Mouse (Mus musculus): ENCODE measurements around the gene Gtf2e1.

Gene Gtf2e1

GRCm38 (mm10) chr16:37478311-37479291 lies 61.0 kb downstream of the Gtf2e1 start:
- DNase-seq (ENCODE audit: low spot score in 2 of 2) = no peak

- no peak for DNase-seq (ENCODE audit: low spot score in 2 of 2)
Measured at GRCm38 (mm10) chr16:37472620-37473312, 66.8 kb downstream of the Gtf2e1 start.

DNA sequence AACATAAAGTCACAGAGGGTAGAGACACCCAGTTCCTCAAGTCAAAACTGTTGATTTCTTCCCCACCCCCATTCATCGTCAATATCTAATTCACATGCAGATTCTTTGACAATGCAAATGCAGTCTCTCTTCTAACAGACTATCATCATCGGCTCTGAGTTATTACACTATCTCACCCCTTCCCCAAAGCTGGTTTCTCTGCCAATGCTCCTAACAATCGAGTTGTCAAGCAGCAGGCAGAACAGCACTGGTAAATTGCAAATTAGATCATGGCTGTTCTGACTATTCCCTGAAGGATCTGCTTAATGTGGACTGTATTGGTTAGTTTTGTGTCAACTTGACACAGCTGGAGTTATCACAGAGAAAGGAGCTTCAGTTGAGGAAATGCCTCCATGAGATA lies 70.0 kb downstream of the Gtf2e1 start:
- DNase-seq (ENCODE audit: low spot score in 2 of 2) = no peak

- no peak for DNase-seq (ENCODE audit: low spot score in 2 of 2)
Measured at GRCm38 (mm10) chr16:37463981-37464380, 75.6 kb downstream of the Gtf2e1 start.

DNA sequence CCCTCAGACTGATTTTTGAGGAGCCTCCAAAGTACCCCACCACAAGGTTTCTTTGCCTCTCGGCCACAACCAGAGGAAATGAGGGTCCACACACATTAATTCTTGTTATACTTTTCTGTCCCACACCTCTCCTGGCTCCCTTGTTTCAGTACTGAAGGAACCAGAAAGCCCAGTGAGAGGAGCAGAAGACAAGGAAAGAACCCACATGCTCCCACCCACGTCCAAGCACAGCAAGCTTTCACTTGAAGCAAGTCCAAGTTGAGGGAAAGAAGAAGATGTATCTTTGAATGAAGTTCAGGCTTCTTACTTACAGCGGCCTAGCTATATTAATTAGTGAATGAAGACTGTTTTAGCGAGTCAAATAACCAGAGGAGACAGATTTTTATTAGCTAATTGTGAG lies 76.7 kb downstream of the Gtf2e1 start:
- no peak for DNase-seq (ENCODE audit: low spot score in 2 of 2)

DNA sequence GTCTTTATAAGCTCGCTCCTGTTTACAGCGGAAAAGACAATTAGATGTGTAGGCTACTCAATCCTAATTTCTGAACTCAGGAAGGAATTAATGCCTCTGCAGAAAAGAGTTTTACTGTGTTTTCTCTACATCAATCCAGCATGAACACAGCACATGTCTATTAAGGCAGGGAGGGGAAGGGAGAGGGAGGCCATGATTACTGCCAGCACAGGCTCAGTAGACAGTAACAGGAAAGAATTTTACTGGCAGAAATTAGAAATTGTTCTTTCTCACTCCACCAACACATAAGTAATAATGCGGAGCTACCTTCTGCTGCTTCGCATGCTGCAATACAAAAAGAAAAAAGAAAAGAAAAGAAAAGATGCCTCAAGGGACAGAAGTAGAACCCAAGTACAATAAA lies 78.0 kb downstream of the Gtf2e1 start:
- DNase-seq (ENCODE audit: low spot score in 2 of 2) = no peak

All from spleen, postnatal 14 days (tissue).